Mouse (Mus musculus) heart, adult 2 months (tissue): Measurements from ENCODE around the gene Col6a1. TPM values are rescaled to one million over a fixed set of nuclear protein-coding genes. Genes with fewer than 3 reads are reported as not detected.
A peak's percentile ranks its signal among the peaks of the same experiment; 100 is the strongest.
"Not testable (repeated sequence)": the region's sequence is repeated elsewhere in the genome, so short reads cannot be mapped to it uniquely, and the experiment has no call there.

Source experiments
- DNase-seq, 2 experiments: peaks; one replicate each; pipeline ENCODE4 v3.0.0; 2021
- H3K27ac ChIP-seq: fragments of 200-600 bp; 2 replicates; pipeline ENCODE4 v1.8.1; 2022
- H3K27me3 ChIP-seq: fragments of 200-500 bp; 2 replicates; pipeline ENCODE4 v1.6.1; 2012; ENCODE audit warnings: mild to moderate bottlenecking, low read length, inconsistent platforms, mixed read lengths; ENCODE audit not compliant: control insufficient read depth, insufficient read depth
- H3K36me3 ChIP-seq: fragments of 200-500 bp; 2 replicates; pipeline ENCODE4 v1.6.1; 2012; ENCODE audit warnings: low read length, inconsistent platforms; ENCODE audit not compliant: control insufficient read depth, insufficient read depth
- H3K4me1 ChIP-seq: fragments of 200-500 bp; 2 replicates; pipeline ENCODE4 v1.6.1; 2011; ENCODE audit warnings: low read length; ENCODE audit not compliant: control insufficient read depth, insufficient read depth
- H3K4me3 ChIP-seq: fragments of 200-600 bp; 2 replicates; pipeline ENCODE4 v1.8.1; 2022
- H3K79me2 ChIP-seq: fragments of 200-500 bp; replicated peaks from 2 replicates; pipeline ENCODE4 v1.6.1; 2012; ENCODE audit warnings: mild to moderate bottlenecking, inconsistent platforms, low read length, moderate library complexity, mixed read lengths; ENCODE audit not compliant: control insufficient read depth, insufficient read depth
- H3K9ac ChIP-seq: fragments of 200-500 bp; 2 replicates; pipeline ENCODE4 v1.6.1; 2012; ENCODE audit warnings: low read depth, mild to moderate bottlenecking, control low read depth, inconsistent platforms, low read length, mixed read lengths
- CTCF ChIP-seq: fragments of 200-600 bp; IDR thresholded peaks from 2 replicates; pipeline ENCODE4 v1.8.1; 2022; ENCODE audit warnings: antibody characterized with exemption, mild to moderate bottlenecking, moderate library complexity
- EP300 ChIP-seq: fragments of 200-500 bp; IDR thresholded peaks from 2 replicates; pipeline ENCODE4 v1.6.1; 2011; ENCODE audit warnings: low read depth, low read length, control low read depth; ENCODE audit not compliant: insufficient read depth
- POLR2A ChIP-seq: fragments of 200-500 bp; IDR thresholded peaks from 2 replicates; pipeline ENCODE4 v1.6.1; 2011; ENCODE audit warnings: mild to moderate bottlenecking, low read depth, low read length, control low read depth; ENCODE audit not compliant: insufficient read depth
- WGBS: fragments of 180-500 bp; shearing (Covaris S2); methylation state at CpG from one replicate; pipeline ENCODE4 v1.1.7; 2018; 5-methylcytosine and 5-hydroxymethylcytosine counted together
- intact Hi-C: fragments of 180-260 bp; cut with DNase I; formaldehyde crosslinking; loops from one replicate; pipeline ENCODE4 v1.15.1; 2025
- polyA plus RNA-seq: library from polyadenylated mRNA; depleted of rRNA; stranded (reverse); fragments of >200 nt; gene quantifications from 2 replicates; pipeline ENCODE4 v1.2.3, GENCODE M21; 2012
- total RNA-seq, 2 experiments: library from RNA; stranded (reverse); gene quantifications; 2 replicates each; pipeline ENCODE4 v1.2.3; 2021

The Col6a1 gene
- total and polyA plus RNA-seq, 3 experiments, result 30.5 to 75.5 (median 52.4) TPM

GRCm38 (mm10) chr10:76763016-76763415 lies 37.0 kb upstream of the Col6a1 start:
- H3K9ac ChIP-seq, result no peak overlapping the region
- H3K79me2 ChIP-seq, result no peaks in the 10 kb centered on the region
- no peak for DNase-seq
- H3K27ac ChIP-seq, result no peak overlapping the region
- no peaks in the 10 kb centered on the region for H3K4me1 ChIP-seq
- no peak overlapping the region for H3K4me3 ChIP-seq
- no peaks in the 10 kb centered on the region for H3K27me3 ChIP-seq
- WGBS, result 88% methylated on average over 12 of the region's 12 CpGs
- H3K36me3 ChIP-seq, result no peaks in the 10 kb centered on the region
- intact Hi-C loops, result no loop called here
- no peak for TF ChIP-seq CTCF
- no peak for TF ChIP-seq EP300
- TF ChIP-seq POLR2A, result no peak

- intact Hi-C loops, result no loop called here
- TF ChIP-seq POLR2A (no peak), EP300 (no peak), CTCF (no peak)
- H3K36me3 ChIP-seq, result no peaks in the 10 kb centered on the region
- no peaks in the 10 kb centered on the region for H3K79me2 ChIP-seq
- H3K9ac ChIP-seq, result no peak overlapping the region
- no peak overlapping the region for H3K4me3 ChIP-seq
- no peaks in the 10 kb centered on the region for H3K27me3 ChIP-seq
- H3K4me1 ChIP-seq, result no peaks in the 10 kb centered on the region
- DNase-seq, result no peak
- WGBS, result 85% methylated on average over 7 of the region's 7 CpGs
- H3K27ac ChIP-seq, result no peak overlapping the region
Observed at GRCm38 (mm10) chr10:76762411-76762810, 36.4 kb upstream of the Col6a1 start.

- no peak overlapping the region for H3K4me3 ChIP-seq
- intact Hi-C loops, result no loop called here
- 84% methylated on average over 5 of the region's 5 CpGs for WGBS
- no peaks in the 10 kb centered on the region for H3K4me1 ChIP-seq
- H3K27me3 ChIP-seq, result no peaks in the 10 kb centered on the region
- TF ChIP-seq CTCF (no peak), POLR2A (no peak), EP300 (no peak)
- H3K79me2 ChIP-seq, result no peaks in the 10 kb centered on the region
- H3K9ac ChIP-seq, result no peak overlapping the region
- DNase-seq, result peak in 1 of 2 experiments; percentile 0
- no peaks in the 10 kb centered on the region for H3K36me3 ChIP-seq
- H3K27ac ChIP-seq, result no peak overlapping the region
Observed at GRCm38 (mm10) chr10:76759878-76760277, 33.9 kb upstream of the Col6a1 start.

GRCm38 (mm10) chr10:76753640-76754039 lies 27.7 kb upstream of the Col6a1 start:
- intact Hi-C loops, result no loop called here

GRCm38 (mm10) chr10:76744267-76744666 lies 18.3 kb upstream of the Col6a1 start:
- H3K79me2 ChIP-seq, H3K9ac ChIP-seq, H3K27me3 ChIP-seq, H3K27ac ChIP-seq, H3K36me3 ChIP-seq, intact Hi-C loops, H3K4me1 ChIP-seq, H3K4me3 ChIP-seq: not testable (repeated sequence)
- 38% methylated on average over 11 of the region's 11 CpGs for WGBS
- DNase-seq, result peak in 1 of 2 experiments; percentile 0

More at GRCm38 (mm10) chr10:76753640-76754039, 27.7 kb upstream of the Col6a1 start:
- no peak for DNase-seq
- 79% methylated on average over 3 of the region's 3 CpGs for WGBS
- Histone ChIP-seq H3K79me2 (no peaks in the 10 kb centered on the region), H3K27me3 (no peaks in the 10 kb centered on the region), H3K4me3 (no peak overlapping the region), H3K27ac (no peak overlapping the region), H3K36me3 (no peaks in the 10 kb centered on the region), H3K4me1 (no peaks in the 10 kb centered on the region), H3K9ac (no peak overlapping the region)
- TF ChIP-seq POLR2A (no peak), EP300 (no peak)

GRCm38 (mm10) chr10:76736764-76737163 lies 10.8 kb upstream of the Col6a1 start:
- intact Hi-C loops, result no loop called here
- H3K27ac ChIP-seq, result no peak overlapping the region
- TF ChIP-seq CTCF, result no peak
- peaks cover 12% of the 10 kb centered on the region for H3K4me1 ChIP-seq
- 59% methylated on average over 8 of the region's 8 CpGs for WGBS
- DNase-seq, result no peak
- H3K36me3 ChIP-seq, result no peaks in the 10 kb centered on the region
- H3K4me3 ChIP-seq, result no peak overlapping the region
- no peaks in the 10 kb centered on the region for H3K79me2 ChIP-seq
- no peaks in the 10 kb centered on the region for H3K27me3 ChIP-seq
- H3K9ac ChIP-seq, result no peak overlapping the region

- Histone ChIP-seq H3K27me3 (no peaks in the 10 kb centered on the region), H3K36me3 (no peaks in the 10 kb centered on the region), H3K4me3 (no peak overlapping the region), H3K4me1 (peaks cover 16% of the 10 kb centered on the region), H3K9ac (no peak overlapping the region), H3K79me2 (no peaks in the 10 kb centered on the region), H3K27ac (no peak overlapping the region)
- TF ChIP-seq EP300 (peak; percentile 83; the same call in 1 of the 2 replicates), POLR2A (no peak), CTCF (peak; percentile 96)
- DNase-seq, result peak; percentile 74 to 82
- intact Hi-C loops, result loop anchor here (1.0 to 2.0 kb wide), 3 partner anchors 112 to 280 kb away; partner anchors contain the start of gene Col6a2
- 2% methylated on average over 4 of the region's 4 CpGs for WGBS
Observed at GRCm38 (mm10) chr10:76734979-76735378, 9.0 kb upstream of the Col6a1 start.
